Mouse (Mus musculus) E14TG2a.4 (cell line): Measurements from ENCODE around the gene Zfp503.

ENCODE experiments used
- H3K27me3 ChIP-seq: 2 replicates; pipeline ENCODE4 v1.6.1; 2014; ENCODE audit warnings: low read length, control low read depth; ENCODE audit not compliant: insufficient read depth
- H3K36me3 ChIP-seq: 2 replicates; pipeline ENCODE4 v1.6.1; 2014; ENCODE audit warnings: low read length, control low read depth; ENCODE audit not compliant: insufficient read depth
- H3K4me1 ChIP-seq: replicated peaks from 2 replicates; pipeline ENCODE4 v1.6.1; 2014; ENCODE audit warnings: low read depth, low read length, control low read depth
- H3K4me3 ChIP-seq: replicated peaks from 2 replicates; pipeline ENCODE4 v1.5.1; 2014; ENCODE audit warnings: mild to moderate bottlenecking, low read length
- H3K9me3 ChIP-seq: 2 replicates; pipeline ENCODE4 v1.6.1; 2014; ENCODE audit warnings: low read length, control low read depth
- CTCF ChIP-seq: conservative IDR thresholded peaks from 2 replicates; pipeline ENCODE4 v1.5.1; 2014; ENCODE audit warnings: low read length
- NANOG ChIP-seq: IDR thresholded peaks from 2 replicates; pipeline ENCODE4 v1.6.1; 2014; ENCODE audit warnings: borderline replicate concordance, low read length, mixed read lengths
- POU5F1 ChIP-seq: IDR thresholded peaks from 2 replicates; pipeline ENCODE4 v1.6.1; 2014; ENCODE audit warnings: low read length, borderline replicate concordance

The Zfp503 gene

GRCm38 (mm10) chr14:21983311-21983949, 6.0 kb downstream of the Zfp503 start:
- Histone ChIP-seq H3K9me3 (no peaks in the 10 kb centered on the region), H3K36me3 (no peaks in the 10 kb centered on the region), H3K4me3 (no peak overlapping the region), H3K4me1 (peaks cover 35% of the 10 kb centered on the region), H3K27me3 (peaks cover 93% of the 10 kb centered on the region)
- no peak for TF ChIP-seq POU5F1
- no peak for TF ChIP-seq NANOG
- no peak for TF ChIP-seq CTCF

DNA sequence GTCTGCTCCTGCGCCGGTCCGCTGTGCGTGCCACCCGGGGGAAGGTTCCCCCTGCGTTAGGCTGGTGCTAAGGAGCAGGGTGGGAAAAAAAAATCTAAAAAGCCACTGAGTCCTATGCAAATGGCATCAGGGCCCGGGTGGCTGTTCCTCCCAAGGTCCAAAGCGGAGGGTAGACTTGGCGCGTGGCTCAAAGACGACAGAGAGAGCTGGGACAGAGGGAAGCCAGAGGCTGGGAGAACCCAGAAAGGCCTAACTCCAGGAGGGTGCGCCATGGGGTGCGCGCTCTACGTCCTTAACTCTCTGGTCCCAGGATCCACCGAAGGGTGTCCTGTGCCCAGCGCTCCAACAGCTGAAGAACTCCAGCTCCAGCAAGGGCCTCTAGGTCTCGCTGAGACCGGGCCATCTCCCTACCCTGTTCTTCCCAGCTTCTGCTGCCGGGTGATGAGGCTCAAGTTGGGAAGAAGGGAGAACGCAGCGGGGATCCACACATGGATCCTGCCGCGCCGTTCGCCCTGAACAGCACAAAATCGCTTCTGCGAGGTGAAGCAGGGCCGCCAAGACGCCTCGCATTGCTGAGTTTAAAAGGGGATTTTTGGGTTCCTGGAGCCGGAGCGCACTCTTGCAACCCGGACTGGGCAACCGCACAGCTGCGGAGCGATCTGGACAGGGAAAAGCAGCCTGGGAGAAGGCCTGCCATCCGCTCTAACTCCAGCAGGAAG, 6.7 kb downstream of the Zfp503 start:
- TF ChIP-seq NANOG (no peak), CTCF (no peak), POU5F1 (no peak)
- H3K9me3 ChIP-seq, result no peaks in the 10 kb centered on the region
- peaks cover 35% of the 10 kb centered on the region for H3K4me1 ChIP-seq
- H3K27me3 ChIP-seq, result peaks cover 93% of the 10 kb centered on the region
- peak overlapping the region; percentile 49 for H3K4me3 ChIP-seq
- H3K36me3 ChIP-seq, result no peaks in the 10 kb centered on the region

- peak overlapping the region; percentile 49 for H3K4me3 ChIP-seq
- TF ChIP-seq POU5F1 (no peak), NANOG (no peak), CTCF (no peak)
Observed at GRCm38 (mm10) chr14:21982096-21982591, 7.3 kb downstream of the Zfp503 start.

DNA sequence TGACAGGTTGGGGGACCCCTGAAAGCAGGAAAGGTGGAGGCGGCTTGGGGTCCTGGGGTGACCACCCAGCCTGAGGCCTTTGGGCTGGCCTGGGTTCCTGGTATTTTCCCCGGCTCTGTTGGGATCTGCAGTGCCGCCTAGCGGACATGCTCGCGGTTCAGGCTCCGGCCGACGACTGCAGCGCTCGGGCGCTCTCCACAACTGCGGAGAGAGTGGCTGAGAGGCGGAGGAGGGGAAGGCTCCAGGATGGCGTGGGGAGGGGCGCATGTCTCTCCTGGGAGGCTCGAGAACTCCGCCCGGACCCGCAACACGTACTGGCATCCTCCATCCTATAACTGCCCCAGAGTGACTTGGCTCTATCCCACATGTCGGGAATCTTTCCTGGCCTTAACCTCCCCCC, 7.9 kb downstream of the Zfp503 start:
- no peak overlapping the region for H3K4me3 ChIP-seq
- H3K36me3 ChIP-seq, result no peaks in the 10 kb centered on the region
- TF ChIP-seq NANOG (no peak), CTCF (peak; percentile 82), POU5F1 (no peak)
- peaks cover 3% of the 10 kb centered on the region for H3K9me3 ChIP-seq
- peaks cover 28% of the 10 kb centered on the region for H3K4me1 ChIP-seq
- H3K27me3 ChIP-seq, result peaks cover 83% of the 10 kb centered on the region

More at GRCm38 (mm10) chr14:21982096-21982591, 7.3 kb downstream of the Zfp503 start:
- Histone ChIP-seq H3K36me3 (no peaks in the 10 kb centered on the region), H3K27me3 (peaks cover 88% of the 10 kb centered on the region), H3K9me3 (no peaks in the 10 kb centered on the region), H3K4me1 (peaks cover 35% of the 10 kb centered on the region)

DNA sequence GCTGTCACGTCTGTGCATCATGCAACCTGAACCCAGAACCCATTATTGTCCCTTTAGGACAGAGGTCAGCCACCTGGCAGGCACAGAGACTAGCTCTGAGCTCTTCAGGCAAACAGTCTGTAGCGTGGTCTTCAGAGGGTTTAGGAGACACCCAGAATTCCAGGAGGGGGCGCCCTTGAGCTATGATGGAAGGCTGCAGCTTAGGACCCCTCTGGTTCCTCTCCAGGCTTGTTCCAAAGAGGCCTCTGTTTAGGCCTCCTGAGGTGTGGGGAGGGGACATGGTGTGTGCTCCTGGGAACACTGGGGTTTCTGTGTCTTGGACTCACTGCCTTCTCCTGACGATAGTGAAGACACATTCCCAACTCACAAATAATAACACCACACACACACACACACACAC, 20.4 kb downstream of the Zfp503 start:
- Histone ChIP-seq H3K27me3 (peaks cover 53% of the 10 kb centered on the region), H3K4me3 (no peak overlapping the region), H3K4me1 (no peaks in the 10 kb centered on the region), H3K9me3 (no peaks in the 10 kb centered on the region), H3K36me3 (no peaks in the 10 kb centered on the region)
- peak; percentile 72 for TF ChIP-seq CTCF
- no peak for TF ChIP-seq NANOG

DNA sequence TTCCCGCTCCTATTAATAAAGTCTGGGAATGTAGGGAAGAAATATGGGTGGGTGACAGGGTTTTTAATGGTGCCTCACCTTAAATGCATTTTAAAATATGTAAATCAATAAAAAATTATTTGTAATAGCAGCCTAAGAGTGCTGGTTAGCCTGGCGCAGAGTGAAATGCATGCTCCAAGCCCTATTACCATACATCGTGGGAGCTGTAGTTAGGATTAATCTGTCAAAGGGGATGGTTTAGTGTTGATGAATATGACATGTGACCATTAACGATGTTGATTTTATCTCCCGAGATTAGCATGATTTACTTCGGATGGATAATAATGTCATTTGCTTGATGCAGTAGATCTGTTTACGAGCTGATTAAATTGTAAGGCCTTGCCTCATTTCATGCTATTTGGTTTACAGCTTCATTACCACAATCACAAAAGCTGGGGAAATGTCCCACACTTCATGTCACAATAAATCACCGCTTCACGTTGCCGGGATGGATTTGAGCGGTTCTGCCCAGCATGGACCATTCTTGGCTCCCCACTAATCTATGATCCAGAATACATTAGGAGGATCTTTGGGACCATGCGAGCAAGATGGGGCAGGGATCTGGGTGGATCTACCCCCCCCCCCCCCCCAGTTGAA, 21.9 kb downstream of the Zfp503 start:
- H3K27me3 ChIP-seq, result peaks cover 43% of the 10 kb centered on the region
- H3K9me3 ChIP-seq, result no peaks in the 10 kb centered on the region
- no peak overlapping the region for H3K4me3 ChIP-seq
- no peaks in the 10 kb centered on the region for H3K4me1 ChIP-seq
- H3K36me3 ChIP-seq, result no peaks in the 10 kb centered on the region
- no peak for TF ChIP-seq NANOG
- no peak for TF ChIP-seq CTCF
- no peak for TF ChIP-seq POU5F1

DNA sequence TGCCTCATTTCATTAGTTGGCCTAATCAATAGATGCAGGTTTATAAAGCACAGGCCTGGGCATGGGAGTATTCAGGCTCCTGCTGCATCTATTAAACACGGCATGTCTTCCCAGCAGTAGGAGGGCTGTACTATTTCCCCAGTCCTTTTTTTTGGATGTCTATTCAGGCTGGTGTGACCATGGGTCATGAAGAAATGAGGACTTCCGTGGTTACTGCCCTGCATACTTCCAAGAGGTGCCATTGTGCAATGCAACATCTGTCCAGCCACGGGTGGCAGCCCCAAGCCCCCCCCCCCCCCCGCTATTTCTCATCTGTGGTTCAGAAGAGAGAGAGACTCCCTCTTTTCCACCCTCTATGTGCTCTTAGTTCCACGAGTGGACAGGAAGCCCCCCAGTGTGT, 23.1 kb downstream of the Zfp503 start:
- no peak overlapping the region for H3K4me3 ChIP-seq
- TF ChIP-seq POU5F1, result no peak
- no peak for TF ChIP-seq NANOG
- no peak for TF ChIP-seq CTCF

DNA sequence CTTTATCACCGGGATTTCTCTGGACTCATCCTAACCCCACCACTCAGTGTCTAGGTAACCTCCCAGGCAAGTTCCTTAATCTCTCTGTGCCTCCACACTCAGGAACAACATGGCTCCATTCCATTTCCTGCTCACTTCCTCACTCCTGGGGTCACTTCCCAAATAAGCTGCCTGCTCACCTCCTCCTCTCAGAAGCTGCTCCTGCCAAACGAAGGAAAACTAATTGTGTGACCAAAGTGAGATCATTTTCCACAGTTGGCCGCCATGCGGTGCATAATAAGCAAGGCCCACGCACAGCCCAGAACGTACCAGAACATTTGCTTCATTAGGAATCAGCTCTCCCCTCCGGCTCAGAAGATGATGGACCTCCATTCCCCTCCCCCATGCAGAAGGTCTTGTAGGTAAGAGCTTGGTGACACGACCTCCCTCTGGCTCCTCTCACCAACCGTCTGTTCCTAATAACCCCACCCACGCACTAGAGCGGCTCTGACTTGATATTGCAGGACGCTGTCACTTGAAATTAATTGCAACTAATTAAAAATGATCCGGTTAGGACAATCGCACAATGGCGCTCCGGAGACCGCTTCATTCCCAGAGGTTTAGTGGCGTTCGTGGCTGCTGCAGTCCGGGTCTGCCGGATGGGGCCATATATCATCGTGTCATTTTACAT, 26.9 kb downstream of the Zfp503 start:
- TF ChIP-seq NANOG (no peak), POU5F1 (no peak), CTCF (no peak)
- Histone ChIP-seq H3K9me3 (no peaks in the 10 kb centered on the region), H3K4me3 (no peak overlapping the region), H3K36me3 (no peaks in the 10 kb centered on the region), H3K4me1 (no peaks in the 10 kb centered on the region), H3K27me3 (peaks cover 16% of the 10 kb centered on the region; the same call in 1 of the 2 replicates)

More for the DNA sequence above, 23.1 kb downstream of the Zfp503 start:
- Histone ChIP-seq H3K36me3 (no peaks in the 10 kb centered on the region), H3K9me3 (no peaks in the 10 kb centered on the region), H3K4me1 (no peaks in the 10 kb centered on the region), H3K27me3 (peaks cover 32% of the 10 kb centered on the region)
